Mouse (Mus musculus): ENCODE measurements around the gene Khdc3. TPM values are rescaled to one million over a fixed set of nuclear protein-coding genes. Genes with fewer than 3 reads are reported as not detected.
"Not testable (repeated sequence)": the region's sequence is repeated elsewhere in the genome, so short reads cannot be mapped to it uniquely, and the experiment has no call there.

The Khdc3 gene
- polyA plus RNA-seq, 1 experiment from 2014 or later = not detected

GRCm38 (mm10) chr9:73103159-73103879, 1.7 kb downstream of the Khdc3 start:
- 5% methylated on average over 60 of the region's 60 CpGs for WGBS
- H3K27ac ChIP-seq = no peak overlapping the region
- ATAC-seq (ENCODE audit: insufficient number of reproducible peaks, insufficient read depth, low FRiP score, low TSS enrichment, low read depth) = peak; percentile 30; the same call in 1 of the 2 replicates

GRCm38 (mm10) chr9:73103880-73104198, 2.2 kb downstream of the Khdc3 start:
- Histone ChIP-seq H3K4me1 (peaks cover 9% of the 10 kb centered on the region), H3K4me2 (peak overlapping the region; percentile 89), H3K9ac (peak overlapping the region; percentile 73; the same call in 1 of the 2 replicates), H3K27ac (no peak overlapping the region), H3K9me3 (no peaks in the 10 kb centered on the region), H3K36me3 (no peaks in the 10 kb centered on the region), H3K27me3 (peaks cover 44% of the 10 kb centered on the region), H3K4me3 (peak overlapping the region; percentile 47)
- WGBS = 41% methylated on average over 5 of the region's 5 CpGs
- no peak for ATAC-seq (ENCODE audit: insufficient number of reproducible peaks, insufficient read depth, low FRiP score, low TSS enrichment, low read depth)

More at GRCm38 (mm10) chr9:73103159-73103879, 1.7 kb downstream of the Khdc3 start:
- H3K4me2 ChIP-seq = peak overlapping the region; percentile 89
- H3K9ac ChIP-seq = peak overlapping the region; percentile 73
- H3K36me3 ChIP-seq = no peaks in the 10 kb centered on the region
- H3K9me3 ChIP-seq = no peaks in the 10 kb centered on the region
- peak overlapping the region; percentile 47 for H3K4me3 ChIP-seq
- H3K27me3 ChIP-seq = peaks cover 44% of the 10 kb centered on the region
- peaks cover 9% of the 10 kb centered on the region for H3K4me1 ChIP-seq

- H3K27ac ChIP-seq = no peak overlapping the region
- H3K9me3 ChIP-seq = no peaks in the 10 kb centered on the region
- no peaks in the 10 kb centered on the region for H3K36me3 ChIP-seq
- no peak overlapping the region for H3K4me2 ChIP-seq
- H3K4me1 ChIP-seq = peaks cover 9% of the 10 kb centered on the region
- H3K9ac ChIP-seq = no peak overlapping the region
- peaks cover 44% of the 10 kb centered on the region for H3K27me3 ChIP-seq
- ATAC-seq (ENCODE audit: insufficient number of reproducible peaks, insufficient read depth, low FRiP score, low TSS enrichment, low read depth) = no peak
- H3K4me3 ChIP-seq = no peak overlapping the region
- 62% methylated on average over 1 of the region's 1 CpGs for WGBS
Measured at GRCm38 (mm10) chr9:73105141-73105540, 3.5 kb downstream of the Khdc3 start.

GRCm38 (mm10) chr9:73105771-73106170, 4.1 kb downstream of the Khdc3 start:
- peaks cover 9% of the 10 kb centered on the region for H3K4me1 ChIP-seq
- no peak for ATAC-seq (ENCODE audit: insufficient number of reproducible peaks, insufficient read depth, low FRiP score, low TSS enrichment, low read depth)
- H3K9me3 ChIP-seq = no peaks in the 10 kb centered on the region
- H3K4me2 ChIP-seq = no peak overlapping the region
- H3K4me3 ChIP-seq = no peak overlapping the region
- H3K27ac ChIP-seq = no peak overlapping the region
- peaks cover 44% of the 10 kb centered on the region for H3K27me3 ChIP-seq
- H3K9ac ChIP-seq = no peak overlapping the region
- no peaks in the 10 kb centered on the region for H3K36me3 ChIP-seq

- peaks cover 7% of the 10 kb centered on the region; the same call in 1 of the 2 replicates for H3K4me1 ChIP-seq
- peak within 1 kb of the TSS; percentile 75 for H3K4me3 ChIP-seq
- H3K9me3 ChIP-seq = no peaks in the 10 kb centered on the region
- peak within 1 kb of the TSS; percentile 77 for H3K4me2 ChIP-seq
- H3K9ac ChIP-seq = peak within 1 kb of the TSS; percentile 82
- WGBS = under 1% methylated on average over 64 of the region's 64 CpGs
- peaks cover 29% of the 10 kb centered on the region for H3K36me3 ChIP-seq
- H3K27me3 ChIP-seq = no peaks in the 10 kb centered on the region
- peak; percentile 92 for ATAC-seq (ENCODE audit: insufficient number of reproducible peaks, insufficient read depth, low FRiP score, low TSS enrichment, low read depth)
- peak within 1 kb of the TSS; percentile 80 for H3K27ac ChIP-seq
Measured at GRCm38 (mm10) chr9:73112919-73113906, 11.6 kb downstream of the Khdc3 start, which contains the start of gene Rsl24d1. TSS of gene Rsl24d1 (plus strand) at chr9:73113426.

GRCm38 (mm10) chr9:73116704-73117103, 15.1 kb downstream of the Khdc3 start:
- H3K9ac ChIP-seq; H3K27me3 ChIP-seq; H3K4me3 ChIP-seq; ATAC-seq (ENCODE audit: insufficient number of reproducible peaks, insufficient read depth, low FRiP score, low TSS enrichment, low read depth); H3K4me2 ChIP-seq; H3K9me3 ChIP-seq; H3K27ac ChIP-seq; H3K4me1 ChIP-seq: not testable (repeated sequence)
- WGBS = 88% methylated on average over 5 of the region's 6 CpGs
- peaks cover 57% of the 10 kb centered on the region for H3K36me3 ChIP-seq

- ATAC-seq (ENCODE audit: insufficient number of reproducible peaks, insufficient read depth, low FRiP score, low TSS enrichment, low read depth) = no peak
- Histone ChIP-seq H3K9ac (no peak overlapping the region), H3K9me3 (no peaks in the 10 kb centered on the region), H3K27me3 (no peaks in the 10 kb centered on the region), H3K36me3 (peaks cover 63% of the 10 kb centered on the region), H3K4me3 (no peak overlapping the region), H3K4me2 (no peak overlapping the region), H3K27ac (no peak overlapping the region), H3K4me1 (peaks cover 7% of the 10 kb centered on the region; the same call in 1 of the 2 replicates)
- WGBS = 90% methylated on average over 4 of the region's 4 CpGs
Measured at GRCm38 (mm10) chr9:73118012-73118411, 16.4 kb downstream of the Khdc3 start.

GRCm38 (mm10) chr9:73121735-73122134, 20.1 kb downstream of the Khdc3 start:
- Histone ChIP-seq H3K9me3 (no peaks in the 10 kb centered on the region), H3K27ac (no peak overlapping the region), H3K27me3 (no peaks in the 10 kb centered on the region), H3K4me3 (no peak overlapping the region), H3K36me3 (peaks cover 79% of the 10 kb centered on the region), H3K9ac (no peak overlapping the region), H3K4me1 (no peaks in the 10 kb centered on the region), H3K4me2 (no peak overlapping the region)
- no peak for ATAC-seq (ENCODE audit: insufficient number of reproducible peaks, insufficient read depth, low FRiP score, low TSS enrichment, low read depth)
- 81% methylated on average over 8 of the region's 8 CpGs for WGBS

GRCm38 (mm10) chr9:73125043-73125570, 23.5 kb downstream of the Khdc3 start:
- H3K9ac ChIP-seq = no peak overlapping the region
- H3K4me2 ChIP-seq = no peak overlapping the region
- ATAC-seq (ENCODE audit: insufficient number of reproducible peaks, insufficient read depth, low FRiP score, low TSS enrichment, low read depth) = no peak
- no peaks in the 10 kb centered on the region for H3K27me3 ChIP-seq
- no peak overlapping the region for H3K27ac ChIP-seq
- WGBS = 91% methylated on average over 8 of the region's 8 CpGs
- H3K4me3 ChIP-seq = no peak overlapping the region
- H3K9me3 ChIP-seq = no peaks in the 10 kb centered on the region
- no peaks in the 10 kb centered on the region for H3K4me1 ChIP-seq
- peaks cover 88% of the 10 kb centered on the region for H3K36me3 ChIP-seq

- 50% methylated on average over 2 of the region's 2 CpGs for WGBS
- H3K27ac ChIP-seq = no peak overlapping the region
- H3K9me3 ChIP-seq = no peaks in the 10 kb centered on the region
- H3K4me2 ChIP-seq = no peak overlapping the region
- no peak overlapping the region for H3K9ac ChIP-seq
- ATAC-seq (ENCODE audit: insufficient number of reproducible peaks, insufficient read depth, low FRiP score, low TSS enrichment, low read depth) = no peak
- no peaks in the 10 kb centered on the region for H3K27me3 ChIP-seq
- H3K36me3 ChIP-seq = peaks cover 69% of the 10 kb centered on the region
- H3K4me1 ChIP-seq = no peaks in the 10 kb centered on the region
- no peak overlapping the region for H3K4me3 ChIP-seq
Measured at GRCm38 (mm10) chr9:73127457-73127856, 25.8 kb downstream of the Khdc3 start.

GRCm38 (mm10) chr9:73129875-73130274, 28.2 kb downstream of the Khdc3 start:
- no peak overlapping the region for H3K4me3 ChIP-seq
- no peaks in the 10 kb centered on the region for H3K9me3 ChIP-seq
- no peak overlapping the region for H3K27ac ChIP-seq
- H3K9ac ChIP-seq = no peak overlapping the region
- no peak for ATAC-seq (ENCODE audit: insufficient number of reproducible peaks, insufficient read depth, low FRiP score, low TSS enrichment, low read depth)
- 77% methylated on average over 8 of the region's 8 CpGs for WGBS
- no peaks in the 10 kb centered on the region for H3K27me3 ChIP-seq
- no peaks in the 10 kb centered on the region for H3K4me1 ChIP-seq
- H3K4me2 ChIP-seq = no peak overlapping the region
- peaks cover 51% of the 10 kb centered on the region for H3K36me3 ChIP-seq

All from embryonic facial prominence, embryonic 13.5 days (tissue).